In the genomic region with DNA sequence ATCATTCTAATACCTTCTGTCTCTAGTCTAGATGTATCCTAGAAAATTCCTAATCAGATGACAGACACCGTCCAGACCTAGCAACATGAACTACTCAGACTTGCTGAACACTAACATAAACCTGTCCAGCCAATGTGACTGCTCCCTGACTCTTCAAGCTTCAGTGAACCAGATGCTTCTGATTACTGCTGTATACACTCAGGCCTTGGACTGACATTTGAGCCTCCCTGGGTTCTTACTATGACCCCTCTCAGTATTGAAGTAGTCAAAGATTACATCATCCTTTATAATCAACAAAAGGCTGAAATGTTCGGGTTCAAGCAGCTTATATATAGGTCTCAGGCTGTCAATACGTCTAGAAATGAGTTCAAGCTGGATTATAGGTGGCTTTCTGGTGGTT, we compare ENCODE assay signal across 19 mouse cellular contexts.
"Had no signal": no experiment of that assay in that cellular context is flagged by ENCODE, and none has a peak within 500 bp of the region (broad histone marks: within the 10 kb centered on the region; RNA-seq: fewer than 3 reads in every experiment).

No protein-coding gene starts in this region.

- H3K4me2 ChIP-seq: intestine, embryonic 15.5 days; liver, embryonic 13.5 days; midbrain, embryonic 13.5 days; neural tube, embryonic 13.5 days had no signal

- H3K4me3 ChIP-seq: intestine, embryonic 15.5 days; layer of hippocampus, adult 2 months; left cerebral cortex, adult 2 months; liver, embryonic 13.5 days; megakaryocyte, embryonic 14.5 days; midbrain, embryonic 10.5 days; midbrain, embryonic 13.5 days; myocyte; neural tube, embryonic 13.5 days had no signal

- H3K36me3 ChIP-seq: intestine, embryonic 15.5 days; liver, embryonic 13.5 days; midbrain, embryonic 10.5 days; midbrain, embryonic 13.5 days; neural tube, embryonic 13.5 days had no signal

- DNase-seq: kidney, adult 18-20 months; kidney, postnatal 25 days; layer of hippocampus, adult 9-11 months; liver, embryonic 13.5 days; lung, adult 2 months; thymus, adult 2 months; thymus, postnatal 14 days; thymus, postnatal 4 days had no signal

- ATAC-seq: intestine, embryonic 15.5 days; midbrain, embryonic 13.5 days; midbrain, embryonic 16.5 days had no signal

- H3K9me3 ChIP-seq: intestine, embryonic 15.5 days; liver, embryonic 13.5 days; midbrain, embryonic 13.5 days; neural tube, embryonic 13.5 days had no signal

- H3K4me1 ChIP-seq: intestine, embryonic 15.5 days; midbrain, embryonic 13.5 days; neural tube, embryonic 13.5 days had no signal

- H3K9ac ChIP-seq: intestine, embryonic 15.5 days; liver, embryonic 13.5 days; midbrain, embryonic 13.5 days; neural tube, embryonic 13.5 days had no signal

- H3K27me3 ChIP-seq: intestine, embryonic 15.5 days had no signal

- H3K27ac ChIP-seq: intestine, embryonic 15.5 days; layer of hippocampus, adult 2 months; left cerebral cortex, adult 2 months; liver, embryonic 13.5 days; macrophage; midbrain, embryonic 10.5 days; midbrain, embryonic 13.5 days; neural tube, embryonic 13.5 days; stomach, postnatal 0 days had no signal
